In the genomic region with DNA sequence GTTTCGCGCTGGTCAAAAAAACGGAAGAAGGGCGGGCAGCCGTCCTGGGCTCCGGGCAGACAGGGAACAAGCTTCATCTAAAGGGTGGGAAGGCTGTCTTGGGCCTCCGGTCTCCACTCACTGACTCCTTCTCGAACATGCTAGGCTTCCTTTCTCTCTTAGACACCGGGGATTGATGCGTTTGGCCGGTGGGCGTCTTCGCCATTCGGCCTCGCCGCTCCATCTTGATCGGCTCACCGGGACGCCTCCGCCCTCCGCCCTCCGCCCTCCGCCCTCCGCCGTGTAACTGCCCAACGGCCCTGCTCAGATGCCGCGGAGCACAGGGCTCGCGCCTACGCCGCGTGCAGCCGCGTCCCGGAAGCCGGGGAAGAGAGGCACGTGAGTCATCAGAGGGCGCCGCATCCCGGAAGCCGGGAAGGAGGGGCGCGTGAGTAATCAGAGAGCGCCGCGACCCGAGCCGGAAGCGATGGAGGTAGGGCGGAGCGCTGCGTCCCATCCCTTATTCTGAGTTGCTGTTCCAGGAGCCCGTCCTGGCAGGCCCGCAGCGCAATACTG, we compare ENCODE assay signal across 9 mouse cellular contexts. TPM values are rescaled to one million over a fixed set of nuclear protein-coding genes. Genes with fewer than 3 reads are reported as not detected.
DNase-seq lines count a peak whose midpoint lies in the region; ATAC-seq and TF ChIP-seq lines count a peak whose summit lies in the region.
"Not testable (repeated sequence)": the region's sequence is repeated elsewhere in the genome, so short reads cannot be mapped to it uniquely, and the experiment has no call there.
"Had no signal": no experiment of that assay in that cellular context is flagged by ENCODE, and none has a peak within 500 bp of the region (broad histone marks: within the 10 kb centered on the region; RNA-seq: fewer than 3 reads in every experiment).

A gene (plus strand): TSS at position 34 of the 555 bp plus-strand sequence.
A gene (minus strand): TSS at position 314 of the 555 bp plus-strand sequence.
A gene (minus strand): TSS at position 363 of the 555 bp plus-strand sequence.

- H3K4me3 ChIP-seq in G1E (ENCODE audit: low read depth, low read length); hindbrain, embryonic 11.5 days (ENCODE audit: low read depth, low read length); midbrain, embryonic 16.5 days (ENCODE audit: low read depth, low read length); stomach, postnatal 0 days (ENCODE audit: low read depth, low read length): not testable (repeated sequence)
- H3K4me3 ChIP-seq in liver, embryonic 15.5 days (replicated peaks) = peak within 1 kb of the TSS; percentile 32; the same call in 1 of the 2 replicates

- not testable (repeated sequence) for H3K36me3 ChIP-seq in G1E (replicated peaks); hindbrain, embryonic 11.5 days (ENCODE audit: control insufficient read depth, insufficient read depth, low read length); liver, embryonic 15.5 days (replicated peaks); midbrain, embryonic 16.5 days (ENCODE audit: control insufficient read depth, insufficient read depth, low read length); stomach, postnatal 0 days (ENCODE audit: control insufficient read depth, insufficient read depth, low read length)

- not testable (repeated sequence) for H3K9me3 ChIP-seq in G1E (replicated peaks); hindbrain, embryonic 11.5 days (ENCODE audit: control insufficient read depth, low read length); liver, embryonic 15.5 days (replicated peaks); midbrain, embryonic 16.5 days (replicated peaks; ENCODE audit: control insufficient read depth, low read length, poor library complexity, severe bottlenecking); stomach, postnatal 0 days (ENCODE audit: control insufficient read depth, low read length)

- H3K27me3 ChIP-seq in G1E (ENCODE audit: insufficient read depth, low read length); hindbrain, embryonic 11.5 days (ENCODE audit: control insufficient read depth, insufficient read depth, low read length); liver, embryonic 15.5 days; midbrain, embryonic 16.5 days (ENCODE audit: control insufficient read depth, insufficient read depth, low read depth, low read length); stomach, postnatal 0 days (ENCODE audit: control insufficient read depth, insufficient read depth, low read length): not testable (repeated sequence)

- not testable (repeated sequence) for H3K9ac ChIP-seq in hindbrain, embryonic 11.5 days (ENCODE audit: low read depth, low read length); liver, embryonic 15.5 days; midbrain, embryonic 16.5 days (ENCODE audit: low read depth, low read length); stomach, postnatal 0 days (ENCODE audit: low read length)

- not testable (repeated sequence) for DNase-seq in G1E (ENCODE audit: low spot score); hindbrain, embryonic 11.5 days (ENCODE audit: low spot score); stomach, postnatal 0 days (ENCODE audit: low spot score)
- DNase-seq in cerebellum, postnatal 25 days = peak; percentile 67 to 69
- DNase-seq in frontal cortex, postnatal 36 days (ENCODE audit: low spot score in 2 of 2) = peak; percentile 17 to 23
- DNase-seq in kidney, postnatal 10 days = peak; percentile 49

- TF ChIP-seq EP300 in stomach, postnatal 0 days (optimal IDR thresholded peaks at IDR 0.05) = not testable (repeated sequence)

- not testable (repeated sequence) for H3K4me1 ChIP-seq in G1E (ENCODE audit: insufficient read depth, low read depth, low read length); hindbrain, embryonic 11.5 days (replicated peaks; ENCODE audit: control insufficient read depth, insufficient read depth, low read length); liver, embryonic 15.5 days (replicated peaks); midbrain, embryonic 16.5 days (ENCODE audit: control insufficient read depth, insufficient read depth, low read length); stomach, postnatal 0 days (replicated peaks; ENCODE audit: control insufficient read depth, insufficient read depth)

- 0% methylated on average over 1 of the region's 56 CpGs for WGBS in hindbrain, embryonic 11.5 days
- 0% methylated on average over 19 of the region's 56 CpGs for WGBS in liver, embryonic 15.5 days (ENCODE audit: insufficient replicate concordance)
- WGBS in midbrain, embryonic 16.5 days = 0% methylated on average over 12 of the region's 56 CpGs
- no CpG with 5 or more reads among the region's 56 CpGs for WGBS in stomach, postnatal 0 days

- not testable (repeated sequence) for H3K27ac ChIP-seq in hindbrain, embryonic 11.5 days (ENCODE audit: low read depth, low read length); liver, embryonic 15.5 days (replicated peaks); midbrain, embryonic 16.5 days (ENCODE audit: low read length); stomach, postnatal 0 days (replicated peaks)

- ATAC-seq in G1E (ENCODE audit: extremely low read depth, insufficient number of reproducible peaks, low FRiP score, poor library complexity, severe bottlenecking) = peak; percentile 83
- ATAC-seq in hindbrain, embryonic 11.5 days (ENCODE audit: low FRiP score) = peak; percentile 98
- ATAC-seq in liver, embryonic 15.5 days (ENCODE audit: insufficient read depth) = peak; percentile 95
- ATAC-seq in midbrain, embryonic 16.5 days = peak; percentile 99
- ATAC-seq in stomach, postnatal 0 days (ENCODE audit: low FRiP score, low TSS enrichment) = peak; percentile 98

- H3K4me2 ChIP-seq in hindbrain, embryonic 11.5 days (replicated peaks; ENCODE audit: low read depth, low read length); liver, embryonic 15.5 days; midbrain, embryonic 16.5 days (ENCODE audit: low read length); stomach, postnatal 0 days (replicated peaks; ENCODE audit: low read depth): not testable (repeated sequence)

- TF ChIP-seq CTCF in G1E (IDR thresholded peaks at IDR 0.05; ENCODE audit: low read depth, low read length); stomach, postnatal 0 days (IDR thresholded peaks at IDR 0.05; ENCODE audit: low read depth): not testable (repeated sequence)

RNA-seq across cellular contexts. Expression of the first gene that starts in this region (rescaled TPM):
- total RNA-seq in G1E (2014; fragmentation: Nextera tagmentation) (265 and 268 TPM in 2 replicates), G1E (2017) (133 and 138 TPM in 2 replicates)
- 1.3 and 2.2 TPM in 2 replicates for polyA plus RNA-seq in G1E (2012)
- 71.4 and 92.2 TPM in 2 replicates for polyA plus RNA-seq in hindbrain, embryonic 11.5 days (2014; fragmentation: Nextera tagmentation; extraction: Ambion mirVana)
- 22.4 and 23.9 TPM in 2 replicates for polyA plus RNA-seq in liver, embryonic 15.5 days (2015; fragmentation: Nextera tagmentation; extraction: Ambion mirVana)
- polyA plus RNA-seq in midbrain, embryonic 16.5 days (2015; fragmentation: Nextera tagmentation; extraction: Ambion mirVana) = 74.3 and 89.8 TPM in 2 replicates
- 33.3 and 36.2 TPM in 2 replicates for polyA plus RNA-seq in stomach, postnatal 0 days (2015; fragmentation: Nextera tagmentation; extraction: Ambion mirVana)

RNA-seq across cellular contexts. Expression of the second gene that starts in this region (rescaled TPM):
- total RNA-seq in G1E (2014; fragmentation: Nextera tagmentation) (not detected in 2 replicates), G1E (2017) (1.7 and 4.2 TPM in 2 replicates)
- polyA plus RNA-seq in G1E (2012) = 0.62 and 5.1 TPM in 2 replicates
- not detected in 2 replicates for polyA plus RNA-seq in hindbrain, embryonic 11.5 days (2014; fragmentation: Nextera tagmentation; extraction: Ambion mirVana)
- 2.3 and 2.8 TPM in 2 replicates for polyA plus RNA-seq in liver, embryonic 15.5 days (2015; fragmentation: Nextera tagmentation; extraction: Ambion mirVana)
- 0.50 TPM in 1 of 2 replicates, not detected in the other for polyA plus RNA-seq in midbrain, embryonic 16.5 days (2015; fragmentation: Nextera tagmentation; extraction: Ambion mirVana)
- polyA plus RNA-seq in stomach, postnatal 0 days (2015; fragmentation: Nextera tagmentation; extraction: Ambion mirVana) = 0.79 and 1.3 TPM in 2 replicates
- total RNA-seq: left cerebral cortex, postnatal 10 days had no signal

RNA-seq across cellular contexts. Expression of the third gene that starts in this region (rescaled TPM):
- total RNA-seq in G1E (2014; fragmentation: Nextera tagmentation) = 49.1 and 59.8 TPM in 2 replicates
- 24.9 and 31.0 TPM in 2 replicates for total RNA-seq in G1E (2017)
- 2.3 and 2.7 TPM in 2 replicates for polyA plus RNA-seq in G1E (2012)
- polyA plus RNA-seq in hindbrain, embryonic 11.5 days (2014; fragmentation: Nextera tagmentation; extraction: Ambion mirVana) = 2.9 and 6.0 TPM in 2 replicates
- 1.8 and 3.4 TPM in 2 replicates for polyA plus RNA-seq in liver, embryonic 15.5 days (2015; fragmentation: Nextera tagmentation; extraction: Ambion mirVana)
- polyA plus RNA-seq in midbrain, embryonic 16.5 days (2015; fragmentation: Nextera tagmentation; extraction: Ambion mirVana) = 4.7 and 5.6 TPM in 2 replicates
- polyA plus RNA-seq in stomach, postnatal 0 days (2015; fragmentation: Nextera tagmentation; extraction: Ambion mirVana) = 2.9 and 3.9 TPM in 2 replicates
